Mouse (Mus musculus): ENCODE measurements at regions not wholly inside any gene's neighbourhood (a gene's known extent, or its start where the extent isn't known, plus 50 kb on each side); places are given as distances from the start of the nearest gene placed in this dataset.

DNA sequence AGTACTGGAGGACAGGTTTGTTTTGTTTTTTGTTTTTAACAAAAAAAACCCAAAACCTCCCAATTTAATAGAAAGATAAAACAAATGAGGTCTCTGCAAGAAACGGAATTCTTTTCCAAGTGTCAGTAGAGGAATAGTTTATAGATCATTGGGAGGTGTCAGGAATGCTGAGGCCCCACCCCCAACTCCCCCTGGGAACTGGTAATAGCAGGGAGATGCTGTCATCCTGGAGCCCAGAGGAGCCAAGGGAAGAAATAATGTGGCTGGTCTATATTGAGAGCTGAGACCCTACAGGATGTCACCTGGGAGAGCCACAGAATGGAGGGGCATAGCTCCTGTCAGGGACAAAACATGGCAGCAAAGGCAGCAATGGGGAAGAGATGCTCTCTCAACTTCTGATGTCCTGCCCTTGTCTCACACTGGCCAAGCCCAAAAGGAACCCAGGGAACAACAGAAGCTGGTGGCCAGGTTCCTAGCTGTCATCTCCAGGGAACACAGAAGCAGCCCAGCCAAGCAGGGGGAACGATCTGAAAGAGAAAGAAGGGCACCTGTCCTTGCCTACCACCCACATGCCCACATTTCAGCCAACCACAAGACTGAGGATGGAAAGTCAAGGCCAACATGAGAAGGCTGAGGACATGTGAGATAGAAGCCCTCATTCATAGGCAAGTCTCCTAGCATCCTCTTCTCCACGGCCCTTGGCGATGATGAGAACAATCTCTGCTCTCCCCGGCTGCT, 195.7 kb downstream of the Zfp36l1 start:
- no peak for DNase-seq (ENCODE audit: low spot score in 2 of 2)

DNA sequence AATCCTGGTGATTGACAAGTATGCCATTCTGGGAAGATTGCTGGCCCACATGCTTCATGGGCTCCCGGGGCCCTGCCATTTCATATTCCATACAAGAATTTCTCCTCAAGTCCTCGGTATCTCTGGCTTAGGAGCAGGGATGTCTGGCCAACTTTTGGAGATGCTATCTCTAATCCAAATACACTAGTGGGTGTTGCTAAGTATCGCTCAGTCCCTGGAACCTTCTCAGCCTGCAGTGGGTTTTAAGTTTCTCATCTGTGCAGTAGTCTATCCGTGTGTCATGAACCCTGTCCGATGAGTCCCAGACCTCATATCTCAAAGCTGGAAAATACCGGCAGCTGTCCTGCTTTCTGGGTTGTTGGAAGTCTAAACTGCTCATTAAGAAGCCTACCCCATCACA, 198.9 kb downstream of the Zfp36l1 start:
- no peak for DNase-seq (ENCODE audit: low spot score in 2 of 2)

DNA sequence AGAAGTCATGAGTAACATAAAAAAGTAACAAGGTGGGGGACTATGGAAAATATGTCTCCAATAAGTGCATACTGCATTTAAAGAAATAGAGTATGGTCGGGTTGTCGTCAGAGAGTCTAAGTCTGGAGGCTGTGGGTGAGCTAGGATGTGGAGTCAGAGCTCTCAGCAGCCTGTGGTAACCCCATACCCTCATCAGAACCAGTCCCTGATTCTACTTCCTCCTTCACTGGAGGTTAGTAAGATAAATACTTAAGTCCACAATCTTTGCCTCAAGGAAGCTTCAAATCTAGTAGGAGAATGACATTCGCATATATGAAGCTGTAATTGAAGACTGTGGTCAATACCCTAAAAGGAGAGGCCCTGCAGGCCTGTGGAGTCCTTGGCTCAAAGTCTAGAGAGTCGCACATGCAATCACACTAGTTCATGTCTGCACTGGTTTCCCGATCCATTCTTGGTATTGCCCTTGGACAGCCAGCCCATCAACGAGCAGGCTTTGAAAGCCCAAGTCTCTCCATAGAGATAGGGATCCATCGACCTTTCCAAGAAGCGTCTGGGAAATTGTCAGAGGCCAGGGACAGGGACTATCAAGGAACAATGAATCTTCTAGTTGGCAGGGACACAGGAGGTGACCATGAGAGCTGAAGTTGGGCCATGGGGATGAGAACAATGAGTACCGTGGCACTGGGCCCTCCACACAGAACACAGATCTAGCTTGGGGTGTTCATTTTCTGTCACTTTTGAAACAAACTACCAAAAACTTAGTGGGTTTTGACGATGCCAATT, 200.3 kb downstream of the Zfp36l1 start:
- no peak for DNase-seq (ENCODE audit: low spot score in 2 of 2)

DNA sequence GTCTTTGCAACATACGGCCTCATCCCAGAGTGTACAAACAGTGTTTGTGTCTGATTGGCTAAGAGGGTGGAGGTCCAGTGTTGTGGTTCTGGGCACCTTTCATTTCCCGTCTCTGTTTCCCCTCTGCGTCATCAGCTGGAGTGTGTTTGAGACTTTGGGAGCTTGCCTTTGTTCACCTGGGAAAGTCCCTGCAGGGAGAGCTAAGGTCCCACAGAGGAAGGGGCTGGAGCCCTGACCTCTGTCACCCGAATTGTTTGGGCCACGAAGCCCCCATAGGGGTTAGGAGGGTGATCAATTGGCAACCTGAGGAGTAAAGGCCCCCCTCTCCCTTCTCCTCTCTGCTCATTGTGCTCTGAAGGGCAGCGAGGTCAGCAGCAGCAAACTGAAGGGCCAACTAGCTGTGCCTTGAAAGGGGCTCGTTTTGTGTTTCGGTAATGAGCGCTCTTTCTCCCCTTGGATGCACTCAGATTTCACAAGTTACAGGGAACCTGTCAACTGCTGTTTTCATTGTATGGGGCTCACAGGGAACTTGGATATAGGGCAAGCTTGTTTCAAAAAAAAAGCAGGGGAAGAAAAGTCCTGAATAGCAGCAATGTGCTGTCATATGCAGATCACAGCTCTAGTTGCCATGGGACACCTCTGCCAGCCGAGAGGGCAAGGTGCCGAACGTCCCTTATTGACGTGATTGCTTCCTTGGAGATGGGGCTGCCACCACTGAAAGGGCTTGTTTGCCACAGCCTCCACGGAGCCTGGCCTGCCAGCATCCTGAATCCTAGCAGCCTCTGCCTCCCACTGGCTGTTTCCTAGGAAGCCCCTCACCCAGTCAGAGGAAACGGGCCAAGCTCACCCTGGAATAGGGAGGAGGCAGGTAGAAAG, 201.7 kb downstream of the Zfp36l1 start:
- DNase-seq (ENCODE audit: low spot score in 2 of 2): peak; percentile 60 to 83

DNA sequence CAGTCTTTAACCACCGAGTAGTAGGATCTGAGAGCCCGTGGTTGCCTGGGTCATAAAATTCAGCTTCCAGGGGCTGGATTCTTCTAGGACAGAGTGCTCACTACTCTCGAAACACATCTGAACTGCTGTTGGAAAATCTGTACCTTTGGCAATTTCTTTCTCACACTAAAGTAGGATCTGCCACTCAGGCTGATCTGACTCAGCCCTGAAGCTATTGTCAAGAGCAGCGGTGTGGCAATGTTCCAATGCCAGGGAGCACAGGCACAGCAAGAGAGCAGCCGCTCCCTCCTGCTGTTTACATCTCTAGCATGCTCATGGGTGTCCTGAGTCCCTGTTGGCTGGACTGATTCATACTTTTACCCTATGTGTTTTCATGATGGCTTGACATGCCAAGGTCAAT, 205.2 kb downstream of the Zfp36l1 start:
- DNase-seq (ENCODE audit: low spot score in 2 of 2): no peak

DNA sequence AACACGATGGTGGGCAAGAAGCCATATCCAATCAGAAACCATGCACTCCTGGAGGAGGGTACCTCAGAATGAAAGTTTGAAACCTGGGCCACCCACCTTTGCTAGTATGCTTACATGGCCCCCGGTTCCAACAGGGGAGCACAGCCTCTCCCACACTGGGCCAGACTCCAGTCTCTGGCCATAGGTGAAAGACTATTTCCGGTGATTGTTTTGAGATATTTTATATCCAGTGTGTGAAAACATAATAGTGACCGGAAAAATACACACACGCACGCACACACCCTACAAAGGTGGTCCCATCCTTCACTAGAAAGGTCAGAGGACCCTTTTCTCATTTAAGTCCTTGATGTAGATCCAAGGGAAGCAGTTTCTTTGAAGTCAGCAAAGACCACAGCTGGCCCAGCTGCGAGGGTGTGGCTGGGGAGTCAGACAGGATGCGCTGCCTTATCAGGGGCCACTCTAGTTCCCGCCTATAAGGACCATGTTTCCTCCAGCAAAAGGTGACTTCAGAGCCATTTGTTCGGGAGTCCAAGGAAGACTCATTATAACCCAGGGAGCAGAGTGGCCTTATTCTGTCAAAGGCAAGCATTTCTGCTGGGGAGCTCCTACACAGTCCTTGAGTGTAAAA, 206.0 kb downstream of the Zfp36l1 start:
- DNase-seq (ENCODE audit: low spot score in 2 of 2): no peak

DNA sequence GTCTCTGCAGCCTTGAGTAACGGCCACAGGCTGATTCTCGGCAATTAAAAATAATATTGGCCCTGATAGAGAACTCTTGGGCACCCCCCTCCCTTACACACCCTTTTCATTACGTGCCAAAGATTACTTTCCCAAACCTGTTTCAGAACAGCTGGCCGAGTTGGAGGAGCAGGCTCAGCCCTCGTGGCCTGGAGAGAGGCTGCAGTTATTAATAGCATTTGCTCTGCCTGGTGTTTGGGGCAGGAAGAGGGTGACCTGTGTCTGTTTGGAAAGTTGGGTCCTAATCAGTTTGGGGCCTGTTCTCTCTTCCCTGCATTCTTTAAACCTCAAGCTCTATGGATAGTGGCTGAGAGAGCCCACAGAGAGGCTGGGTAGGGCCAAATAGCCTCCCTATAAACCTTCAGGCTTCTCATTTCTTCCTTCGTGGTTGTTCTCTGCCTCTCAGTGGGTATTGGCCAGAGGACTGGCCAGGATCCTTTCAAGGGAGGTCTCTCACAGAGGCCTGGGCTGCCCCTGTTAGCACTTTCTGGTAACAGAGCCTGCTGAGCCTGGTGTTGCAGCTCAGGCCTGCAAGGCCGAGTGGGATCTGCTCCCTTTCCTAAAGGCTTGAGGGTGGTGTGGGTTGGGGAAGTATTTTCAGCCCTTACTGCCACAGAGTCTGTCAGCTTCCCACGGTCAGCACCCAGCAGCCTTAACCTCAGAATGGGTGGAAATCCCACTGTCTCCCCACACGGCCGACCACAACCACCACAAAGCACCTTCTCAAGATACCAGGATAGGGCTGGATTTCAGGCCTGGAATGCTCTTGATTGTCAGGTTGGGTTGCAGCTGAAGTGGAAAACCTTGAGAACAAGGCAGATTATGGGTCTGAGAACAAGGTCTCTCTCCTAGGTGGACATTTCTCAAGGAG, 206.7 kb downstream of the Zfp36l1 start:
- DNase-seq (ENCODE audit: low spot score in 2 of 2): no peak

DNA sequence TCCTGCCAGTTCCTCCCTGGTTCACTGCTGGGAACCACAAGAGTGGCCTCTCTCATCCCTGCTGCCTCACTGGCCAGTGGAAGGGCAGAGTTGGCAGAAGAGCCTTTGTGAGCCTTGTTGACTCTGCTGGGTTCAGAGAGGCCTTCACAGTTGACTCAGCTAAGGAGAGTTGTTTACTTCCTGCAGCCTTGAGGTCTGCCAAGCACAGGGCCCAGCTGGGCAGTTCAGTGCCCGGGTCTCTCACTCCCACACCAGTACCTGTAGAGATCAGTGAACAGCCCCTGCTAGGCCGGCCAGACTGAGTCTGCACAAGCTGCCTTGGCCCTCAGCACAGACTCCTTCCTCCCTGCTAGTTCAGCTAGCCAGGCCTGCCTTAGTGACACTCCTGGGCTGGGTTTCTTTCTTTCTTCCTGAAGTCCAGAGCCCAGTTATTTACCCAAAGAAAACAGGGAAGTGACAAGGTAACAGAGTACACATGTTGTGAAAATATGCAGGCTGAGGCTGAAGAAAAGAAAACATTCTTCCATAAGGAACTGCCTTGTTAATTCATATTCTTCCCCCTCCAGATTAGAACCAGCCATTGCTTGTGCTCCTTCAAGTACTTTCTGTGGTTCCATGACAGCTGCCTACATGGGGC, 207.8 kb downstream of the Zfp36l1 start:
- no peak for DNase-seq (ENCODE audit: low spot score in 2 of 2)

DNA sequence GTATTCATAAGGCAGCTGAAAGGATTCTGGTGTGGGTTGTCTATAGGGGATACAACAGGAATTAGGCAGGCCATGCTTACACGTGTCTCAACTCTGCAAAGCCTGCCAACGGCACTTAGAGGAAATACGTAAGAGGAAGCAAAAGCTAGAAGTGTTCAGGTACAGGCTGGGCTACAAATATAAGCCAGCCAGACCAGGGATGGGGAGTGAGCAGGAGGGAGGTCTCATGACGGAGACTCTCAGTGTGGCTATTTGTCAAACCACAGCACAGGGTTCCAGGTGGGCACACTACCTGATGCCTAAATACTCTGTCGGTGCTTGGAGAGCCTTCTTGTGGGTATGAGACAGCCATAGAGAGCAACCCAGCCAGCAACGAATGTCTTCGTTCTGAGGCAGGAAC, 210.1 kb downstream of the Zfp36l1 start:
- DNase-seq (ENCODE audit: low spot score in 2 of 2): no peak

DNA sequence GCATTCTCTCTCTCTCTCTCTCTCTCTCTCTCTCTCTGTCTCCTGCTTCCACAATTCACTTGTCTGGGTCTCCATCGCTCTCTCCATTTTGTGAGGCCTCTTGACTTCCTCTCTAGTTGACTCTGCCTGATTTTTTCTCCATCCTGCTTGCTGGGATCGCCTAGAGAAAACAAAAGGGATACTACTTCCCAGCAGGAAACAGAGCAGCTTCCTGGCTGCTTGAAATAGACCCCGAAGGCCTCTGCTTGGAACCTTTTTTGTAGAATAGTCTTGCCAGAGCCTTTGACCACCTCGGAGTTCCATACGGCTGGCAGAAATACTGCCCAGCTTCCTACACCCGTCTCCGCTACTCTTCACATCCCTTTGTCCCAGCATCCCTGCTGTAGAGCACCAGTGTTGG, 210.7 kb downstream of the Zfp36l1 start:
- DNase-seq (ENCODE audit: low spot score in 2 of 2): no peak

DNA sequence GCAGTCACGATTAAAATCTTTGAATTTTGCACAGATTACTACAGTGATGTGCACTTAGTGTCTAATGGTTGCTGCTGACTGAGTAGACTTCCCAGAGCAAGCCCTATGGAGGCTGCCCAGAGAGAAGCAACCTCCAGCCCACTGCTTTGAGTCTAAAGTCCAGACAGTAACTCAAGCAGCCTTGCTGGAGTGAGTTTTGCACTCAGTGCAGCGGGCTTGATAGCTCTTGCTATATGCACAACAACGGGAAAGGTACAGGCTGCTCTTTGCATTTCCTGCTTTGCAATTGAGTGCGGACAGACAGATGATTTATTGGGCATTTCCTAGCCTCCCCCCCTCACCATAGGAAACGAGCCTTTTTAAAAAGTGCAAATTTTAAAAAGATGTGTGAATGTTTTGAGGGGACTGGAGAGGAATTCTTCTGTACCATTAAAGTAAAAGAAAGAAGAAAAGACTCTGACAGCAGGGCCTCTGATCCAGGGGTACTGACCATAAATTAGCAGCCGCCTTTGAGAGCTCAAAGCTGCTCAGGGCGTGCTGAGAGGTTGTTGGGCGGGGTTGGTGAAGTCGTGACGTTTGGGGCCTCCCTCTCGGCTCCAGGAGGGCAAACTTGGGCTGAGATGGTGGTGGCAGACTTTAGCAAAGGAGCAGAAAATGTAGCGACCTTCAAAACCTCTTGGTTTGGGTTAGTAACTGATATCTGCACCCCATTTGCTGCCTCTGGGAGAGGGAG, 214.4 kb downstream of the Zfp36l1 start:
- DNase-seq (ENCODE audit: low spot score in 2 of 2): no peak

DNA sequence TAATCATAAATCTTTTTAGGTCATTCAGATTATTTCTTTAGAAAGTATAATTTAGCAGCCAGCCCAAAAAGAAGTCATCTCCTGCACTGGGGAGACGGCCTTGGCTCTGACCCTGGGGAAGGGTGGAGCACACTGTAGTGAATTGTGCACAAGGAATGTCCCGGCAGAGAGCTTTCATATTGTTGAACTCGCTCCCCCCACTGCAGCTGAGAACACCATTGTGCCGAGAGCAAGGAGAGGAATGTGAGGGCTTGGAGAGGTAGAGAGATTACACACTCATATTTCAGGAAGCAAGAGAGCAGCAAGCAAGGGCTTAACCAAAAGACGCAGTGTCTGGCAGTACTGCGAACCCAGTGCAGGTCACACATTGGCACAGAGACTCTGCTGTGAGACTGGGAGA, 216.8 kb downstream of the Zfp36l1 start:
- no peak for DNase-seq (ENCODE audit: low spot score in 2 of 2)

DNA sequence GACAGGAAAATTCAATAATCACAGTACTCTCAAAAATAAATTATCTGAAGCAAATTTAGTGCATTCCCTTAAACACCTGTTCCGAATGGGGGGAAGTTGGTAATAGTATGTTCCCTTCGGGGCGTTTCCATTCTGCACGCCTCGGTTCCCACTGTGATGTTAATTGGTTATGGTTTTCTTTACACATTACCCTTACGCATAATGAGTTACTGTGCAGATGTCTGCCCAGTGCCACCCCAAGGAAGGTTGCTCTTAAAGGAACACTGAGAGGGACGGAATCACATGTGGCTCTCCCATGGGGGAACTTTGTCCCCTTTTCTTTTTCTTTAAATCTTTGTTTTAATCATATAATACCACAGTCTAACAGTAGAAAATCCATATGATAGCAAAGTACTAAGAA, 217.5 kb downstream of the Zfp36l1 start:
- DNase-seq (ENCODE audit: low spot score in 2 of 2): no peak

DNA sequence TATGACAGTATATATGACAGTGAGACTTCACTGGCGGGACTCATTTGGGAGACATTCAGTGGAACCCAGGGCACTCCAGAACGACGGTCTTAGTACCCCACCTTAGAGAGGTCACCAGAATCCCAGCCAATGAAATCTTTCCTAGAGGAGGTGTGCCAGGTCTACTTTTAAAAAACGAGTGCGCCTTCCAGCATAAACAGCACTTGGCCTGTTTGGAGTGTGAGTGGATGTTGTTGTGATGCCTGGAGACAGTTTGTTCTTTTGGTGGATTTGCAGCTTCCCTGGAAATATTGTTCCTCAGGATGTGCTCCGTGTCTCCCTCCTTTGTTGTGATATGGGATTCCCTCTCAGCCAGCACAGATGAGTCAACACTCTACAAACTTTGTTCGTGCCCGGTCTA, 219.9 kb downstream of the Zfp36l1 start:
- DNase-seq (ENCODE audit: low spot score in 2 of 2): no peak

DNA sequence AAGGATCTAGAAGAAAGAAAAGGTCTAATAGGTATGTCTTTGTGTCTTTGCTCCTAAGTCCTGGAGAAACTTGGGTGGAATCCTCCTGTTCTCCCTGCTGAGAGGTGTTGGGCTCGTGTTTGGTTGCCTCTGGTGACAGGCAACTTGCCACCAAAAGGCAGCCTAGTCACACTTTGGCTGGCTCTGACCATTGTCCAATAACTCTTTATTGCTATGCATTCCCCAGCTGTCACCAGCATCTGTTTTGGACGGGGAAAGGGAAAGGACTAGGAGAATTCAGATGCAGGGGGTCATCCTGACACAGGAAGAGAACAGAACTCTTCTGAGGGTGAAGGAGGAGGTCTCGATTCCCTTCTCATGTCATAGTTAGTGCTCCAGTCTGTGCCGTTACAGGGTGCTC, 220.9 kb downstream of the Zfp36l1 start:
- DNase-seq (ENCODE audit: low spot score in 2 of 2): no peak

DNA sequence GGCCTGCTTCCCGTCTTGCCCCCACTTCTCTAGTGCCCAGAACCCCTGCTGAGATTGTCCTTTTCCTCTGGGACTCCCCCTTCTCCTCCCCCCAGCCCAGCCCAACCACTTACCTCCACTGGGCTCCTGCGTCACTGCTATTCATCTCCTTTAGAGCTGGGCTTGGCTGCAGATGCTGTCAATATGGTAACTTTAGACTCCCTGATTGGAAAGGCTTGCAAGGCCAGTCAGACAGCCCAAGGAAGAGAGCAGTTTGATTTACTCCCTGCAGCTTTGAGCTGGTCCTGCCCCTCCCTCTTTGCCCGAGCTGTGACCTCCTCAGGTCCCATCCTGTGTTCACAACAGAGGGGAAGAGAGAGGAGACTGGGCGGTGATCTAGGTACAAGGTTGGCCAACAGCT, 221.9 kb downstream of the Zfp36l1 start:
- no peak for DNase-seq (ENCODE audit: low spot score in 2 of 2)

DNA sequence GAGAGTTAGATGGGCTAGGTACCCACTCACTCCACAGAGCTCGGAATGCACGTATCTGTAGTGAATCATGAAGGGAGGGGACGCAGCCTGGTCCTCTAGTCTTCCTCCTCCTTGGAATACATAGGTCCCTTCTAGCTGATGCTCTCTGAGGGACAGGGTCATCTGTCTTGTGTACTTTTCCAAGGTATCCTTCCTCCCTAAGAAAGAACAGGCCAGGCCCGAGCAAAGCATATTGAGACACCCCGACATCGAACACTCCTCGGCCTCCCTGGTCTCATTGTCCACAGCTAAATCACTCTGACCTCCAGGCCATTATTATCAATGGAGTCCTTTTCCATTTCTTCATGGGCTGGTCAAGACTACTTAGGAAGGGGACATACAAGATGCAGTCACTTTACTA, 222.5 kb downstream of the Zfp36l1 start:
- DNase-seq (ENCODE audit: low spot score in 2 of 2): no peak

DNA sequence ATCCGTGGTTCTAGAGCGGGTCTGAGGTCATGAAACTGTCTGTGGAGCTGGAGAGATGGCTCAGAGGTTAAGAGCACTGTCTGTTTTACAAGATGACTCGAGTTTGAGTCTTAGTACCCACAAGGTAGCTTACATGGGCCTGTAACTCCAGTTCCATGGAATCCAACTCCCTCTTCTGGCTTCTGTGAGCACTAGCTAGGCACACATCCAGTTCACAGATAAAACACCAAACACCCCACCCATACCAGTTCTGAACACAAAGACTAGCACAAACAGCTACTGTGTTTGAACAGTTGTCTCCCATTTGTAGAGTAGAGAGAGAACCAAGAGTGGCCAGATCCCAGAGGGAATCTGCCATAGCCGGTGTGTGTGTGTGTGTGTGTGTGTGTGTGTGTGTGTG, 224.0 kb downstream of the Zfp36l1 start:
- no peak for DNase-seq (ENCODE audit: low spot score in 2 of 2)

DNA sequence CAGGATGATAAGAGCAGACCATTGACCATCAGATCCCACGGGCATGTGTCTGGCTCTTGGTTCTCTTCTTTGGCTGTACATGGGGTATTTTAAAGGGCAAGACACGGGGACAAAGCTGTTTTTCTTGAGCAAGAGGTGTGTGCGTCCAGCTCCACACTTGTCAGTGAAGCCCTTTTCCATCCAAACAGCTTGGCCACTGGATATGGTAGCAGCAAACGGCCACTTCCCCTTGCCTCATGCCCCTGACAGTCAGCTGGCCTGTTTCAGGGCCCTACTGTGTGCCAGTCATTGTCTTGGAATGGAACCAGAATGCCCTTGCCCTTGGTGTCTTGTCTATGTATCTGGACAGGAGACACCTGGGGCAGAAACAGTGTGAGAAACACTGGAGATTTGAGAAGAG, 224.7 kb downstream of the Zfp36l1 start:
- DNase-seq (ENCODE audit: low spot score in 2 of 2): no peak
